Mouse (Mus musculus): ENCODE measurements around the gene Hist2h4. TPM values are rescaled to one million over a fixed set of nuclear protein-coding genes. Genes with fewer than 3 reads are reported as not detected.
"Not testable (repeated sequence)": the region's sequence is repeated elsewhere in the genome, so short reads cannot be mapped to it uniquely, and the experiment has no call there.

Hist2h4 gene
- total RNA-seq, 1 experiment from 2014 or later = 61.8 TPM

DNA sequence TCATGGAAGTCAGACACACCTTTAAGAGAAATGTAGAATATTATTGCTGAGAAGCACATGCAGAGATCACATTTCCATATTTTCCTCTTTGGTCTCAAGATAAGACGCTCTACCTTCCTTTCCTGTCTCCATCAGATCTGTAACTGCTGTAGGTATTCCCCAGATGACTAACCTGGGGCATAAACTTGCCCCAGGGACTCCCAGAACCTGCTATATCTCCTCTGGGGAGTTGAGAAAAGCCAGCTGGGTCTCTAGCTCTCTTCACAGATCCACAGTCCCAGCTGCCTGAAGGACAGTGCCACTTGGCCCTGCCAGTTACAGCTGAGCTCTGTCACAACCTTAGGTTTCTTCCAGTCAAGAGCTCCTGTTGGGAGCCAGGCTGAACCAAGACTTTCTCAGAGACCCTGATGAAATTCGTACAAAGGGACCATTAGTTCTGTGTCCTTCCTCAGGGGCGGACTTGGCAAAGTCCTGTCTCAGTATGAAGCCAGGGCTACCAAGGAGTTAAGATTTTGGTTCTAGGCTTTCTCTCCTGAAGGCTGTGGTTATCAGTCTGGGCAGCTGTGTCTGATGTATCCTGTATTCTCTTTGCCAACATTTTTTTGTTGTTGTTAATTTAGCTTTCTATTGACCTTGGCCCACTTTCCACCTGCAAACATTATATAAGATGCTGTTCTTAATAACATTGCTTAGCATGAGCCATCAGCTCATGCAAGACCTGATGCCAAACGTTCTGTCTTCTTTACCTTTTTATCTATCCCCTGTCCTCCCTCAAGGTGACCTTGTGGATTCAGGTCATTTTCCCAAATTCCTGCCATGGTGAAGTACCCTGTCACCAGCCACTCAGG, 32.0 kb downstream of the Hist2h4 start:
- no peak for ATAC-seq (ENCODE audit: extremely low read depth, insufficient number of reproducible peaks, low FRiP score, poor library complexity, severe bottlenecking)

DNA sequence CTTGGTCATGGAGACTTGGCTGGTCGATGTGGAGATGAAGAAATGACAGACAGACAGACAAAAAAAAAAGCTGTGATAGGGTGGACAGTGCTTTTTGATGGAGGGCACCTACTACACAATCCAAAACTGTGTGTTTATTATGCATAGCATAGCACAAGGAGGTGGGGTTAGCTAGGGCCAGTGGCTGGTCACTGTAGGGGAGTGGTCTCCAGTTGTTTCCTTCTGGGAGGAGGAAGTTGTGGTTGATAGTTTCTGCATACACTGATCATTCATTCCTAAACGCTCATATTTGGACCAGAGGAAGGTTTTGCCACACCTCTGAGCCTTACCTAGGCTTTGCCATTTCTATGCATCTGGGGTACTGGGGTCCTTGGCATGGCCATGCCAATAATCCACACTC, 32.7 kb downstream of the Hist2h4 start:
- ATAC-seq (ENCODE audit: extremely low read depth, insufficient number of reproducible peaks, low FRiP score, poor library complexity, severe bottlenecking) = no peak

DNA sequence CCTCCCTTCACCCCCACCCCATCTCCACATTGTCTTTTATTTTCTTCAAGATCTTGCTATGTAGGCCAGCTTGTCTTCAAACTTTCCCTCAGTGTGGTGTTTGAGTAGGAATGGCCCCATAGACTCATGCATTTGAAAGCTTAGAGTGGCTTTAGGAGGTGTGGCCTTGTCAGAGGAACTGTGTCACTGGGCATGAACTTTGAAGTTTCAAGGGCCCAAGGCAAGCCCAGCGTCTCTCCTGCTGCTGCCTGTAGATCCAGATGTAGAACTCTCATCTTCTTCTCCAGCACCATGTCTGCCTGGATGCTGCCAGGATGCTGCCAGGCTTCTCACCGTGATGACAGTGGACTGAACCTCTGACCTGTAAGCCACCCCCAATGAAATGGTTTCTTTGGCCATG, 34.3 kb downstream of the Hist2h4 start:
- ATAC-seq (ENCODE audit: extremely low read depth, insufficient number of reproducible peaks, low FRiP score, poor library complexity, severe bottlenecking) = no peak

DNA sequence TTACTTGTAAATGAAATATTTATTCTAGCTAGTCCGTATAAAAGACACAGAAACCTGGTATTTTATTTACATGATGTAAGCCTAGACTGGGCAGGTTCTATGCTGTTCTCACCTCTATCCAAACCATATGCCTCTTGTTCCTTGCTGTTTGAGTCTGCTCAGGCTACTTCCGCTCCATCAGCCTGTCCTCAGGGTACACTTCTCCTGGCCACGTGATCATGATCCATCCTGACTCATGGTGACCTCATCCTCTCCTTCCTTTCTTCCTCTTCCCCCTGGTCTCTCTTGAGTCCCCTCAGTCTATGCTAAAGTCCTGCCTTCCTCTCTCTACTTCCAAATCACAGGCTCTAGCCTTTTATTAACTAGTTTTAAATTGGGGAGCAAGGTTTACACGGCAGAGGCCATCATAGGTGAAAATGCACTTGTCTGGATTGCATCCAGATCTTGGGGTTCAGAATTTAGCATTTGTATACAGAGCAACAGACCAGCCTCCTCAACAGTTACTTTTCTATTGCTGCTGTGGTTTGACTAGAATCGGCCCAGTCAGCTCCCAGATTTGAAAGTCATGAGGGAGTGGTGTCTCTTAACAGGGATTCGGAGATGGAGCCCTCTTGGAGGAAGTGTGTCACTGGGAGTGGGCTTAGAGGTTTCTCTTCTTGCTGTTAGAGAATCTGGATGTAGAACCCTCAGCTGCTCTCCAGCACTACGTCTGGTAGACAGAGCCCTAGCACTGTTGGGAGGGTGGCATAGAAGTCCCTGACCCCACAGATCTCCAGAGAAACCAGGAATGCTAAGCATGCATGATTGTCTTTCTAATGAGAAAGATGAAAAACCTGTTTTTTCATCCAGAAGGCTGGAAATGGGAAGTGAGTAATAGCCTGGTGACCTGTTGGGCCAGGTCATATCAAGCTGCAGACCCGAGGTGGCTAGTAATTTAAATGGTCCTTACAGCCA, 36.1 kb downstream of the Hist2h4 start:
- ATAC-seq (ENCODE audit: extremely low read depth, insufficient number of reproducible peaks, low FRiP score, poor library complexity, severe bottlenecking) = peak; percentile 23; the same call in 1 of the 2 replicates

DNA sequence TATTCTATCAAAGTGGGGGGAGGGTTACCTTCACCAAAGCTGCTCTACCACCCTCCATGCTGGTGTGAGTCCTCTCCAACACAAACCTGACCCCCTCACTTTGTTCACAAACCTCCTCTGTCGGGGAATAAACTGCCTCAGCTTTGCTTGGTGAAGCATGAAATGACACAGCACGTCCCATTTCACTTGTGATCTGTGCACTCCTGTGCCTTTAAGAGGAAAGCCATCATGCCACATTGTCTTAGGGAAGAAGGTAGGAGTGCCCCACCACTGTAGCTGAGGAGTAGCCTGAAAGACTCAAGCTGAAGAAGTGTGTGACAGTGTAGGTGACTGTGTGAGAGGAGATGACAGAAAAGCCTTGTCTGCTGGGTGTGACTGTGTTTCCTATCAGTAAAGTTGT, 37.7 kb downstream of the Hist2h4 start:
- no peak for ATAC-seq (ENCODE audit: extremely low read depth, insufficient number of reproducible peaks, low FRiP score, poor library complexity, severe bottlenecking)

DNA sequence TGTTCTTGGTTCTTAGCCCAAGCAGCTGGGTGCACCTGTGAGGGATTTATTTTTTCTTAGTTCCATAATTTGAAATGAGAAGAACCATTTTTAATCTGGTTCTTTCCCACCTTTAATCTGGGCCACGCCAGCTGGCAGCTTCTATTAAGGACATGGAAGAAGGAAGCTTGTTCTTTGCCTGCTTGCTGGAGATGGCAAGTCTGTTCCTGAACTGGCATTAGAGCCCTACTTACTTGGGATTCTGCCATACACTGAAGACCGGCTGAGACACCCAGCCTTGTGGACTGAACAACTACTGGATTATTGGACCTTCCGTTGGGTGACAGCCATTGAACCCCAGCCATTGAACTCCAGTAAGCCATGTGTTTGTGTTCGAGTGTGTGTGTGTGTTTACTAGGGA, 40.3 kb downstream of the Hist2h4 start:
- ATAC-seq (ENCODE audit: extremely low read depth, insufficient number of reproducible peaks, low FRiP score, poor library complexity, severe bottlenecking) = no peak

DNA sequence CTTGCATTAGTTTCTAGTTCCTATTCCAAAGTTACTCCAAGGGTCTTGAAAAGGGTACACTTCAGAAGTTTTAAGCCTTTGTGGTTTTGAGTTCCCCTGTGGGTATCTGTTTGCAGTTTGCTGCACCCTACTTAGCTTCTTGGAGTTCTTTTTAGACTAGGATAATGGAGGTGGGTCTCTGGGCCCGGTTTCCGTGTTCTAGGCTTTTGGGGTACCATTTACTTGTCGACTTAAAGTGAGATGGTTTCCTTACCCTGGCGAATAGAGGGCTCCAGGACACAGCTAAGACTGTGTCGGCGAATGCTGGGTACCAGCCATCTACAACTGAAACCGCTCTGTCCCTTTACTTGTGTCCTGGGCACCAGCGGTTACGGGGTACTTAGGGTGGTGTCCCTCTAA, 41.5 kb downstream of the Hist2h4 start:
- ATAC-seq (ENCODE audit: extremely low read depth, insufficient number of reproducible peaks, low FRiP score, poor library complexity, severe bottlenecking) = no peak

DNA sequence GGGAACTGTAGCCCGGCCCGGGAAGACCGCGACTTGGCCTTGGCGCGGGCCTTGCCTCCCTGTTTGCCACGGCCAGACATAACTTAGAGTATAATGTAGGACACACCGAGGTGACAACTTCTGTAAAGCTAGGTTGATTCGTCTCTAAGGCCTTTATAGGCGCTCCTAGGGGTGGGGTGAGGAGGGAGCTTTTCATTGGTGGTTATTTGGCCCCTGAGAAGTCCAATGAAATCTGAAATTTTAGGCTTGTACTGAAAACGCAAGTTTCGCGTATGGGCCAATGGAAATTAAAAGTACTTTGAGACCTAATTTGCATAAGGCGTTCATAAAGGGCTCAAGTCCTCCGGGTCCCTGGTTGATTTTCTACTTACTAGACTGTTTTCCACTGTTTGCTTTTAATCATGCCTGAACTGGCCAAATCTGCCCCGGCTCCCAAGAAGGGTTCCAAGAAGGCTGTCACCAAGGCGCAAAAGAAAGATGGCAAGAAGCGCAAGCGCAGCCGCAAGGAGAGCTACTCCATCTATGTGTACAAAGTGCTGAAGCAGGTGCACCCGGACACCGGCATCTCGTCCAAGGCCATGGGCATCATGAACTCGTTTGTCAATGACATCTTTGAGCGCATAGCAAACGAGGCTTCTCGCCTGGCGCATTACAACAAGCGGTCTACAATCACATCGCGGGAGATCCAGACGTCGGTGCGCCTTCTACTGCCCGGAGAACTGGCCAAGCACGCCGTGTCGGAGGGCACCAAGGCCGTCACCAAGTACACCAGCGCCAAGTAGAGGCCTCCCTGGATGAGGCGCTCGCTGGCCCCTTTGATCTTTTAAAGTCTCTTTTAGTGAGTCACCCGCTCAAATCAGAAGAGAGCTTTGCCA, 42.1 kb downstream of the Hist2h4 start, which contains the start of the genes Hist2h2ac and Hist2h2be:
Gene Hist2h2ac, minus strand, starts transcription at position 116 of the 875 bp plus-strand sequence.
Gene Hist2h2be, plus strand, starts transcription at position 355 of the 875 bp plus-strand sequence.
- peak; percentile 83 for ATAC-seq (ENCODE audit: extremely low read depth, insufficient number of reproducible peaks, low FRiP score, poor library complexity, severe bottlenecking)

DNA sequence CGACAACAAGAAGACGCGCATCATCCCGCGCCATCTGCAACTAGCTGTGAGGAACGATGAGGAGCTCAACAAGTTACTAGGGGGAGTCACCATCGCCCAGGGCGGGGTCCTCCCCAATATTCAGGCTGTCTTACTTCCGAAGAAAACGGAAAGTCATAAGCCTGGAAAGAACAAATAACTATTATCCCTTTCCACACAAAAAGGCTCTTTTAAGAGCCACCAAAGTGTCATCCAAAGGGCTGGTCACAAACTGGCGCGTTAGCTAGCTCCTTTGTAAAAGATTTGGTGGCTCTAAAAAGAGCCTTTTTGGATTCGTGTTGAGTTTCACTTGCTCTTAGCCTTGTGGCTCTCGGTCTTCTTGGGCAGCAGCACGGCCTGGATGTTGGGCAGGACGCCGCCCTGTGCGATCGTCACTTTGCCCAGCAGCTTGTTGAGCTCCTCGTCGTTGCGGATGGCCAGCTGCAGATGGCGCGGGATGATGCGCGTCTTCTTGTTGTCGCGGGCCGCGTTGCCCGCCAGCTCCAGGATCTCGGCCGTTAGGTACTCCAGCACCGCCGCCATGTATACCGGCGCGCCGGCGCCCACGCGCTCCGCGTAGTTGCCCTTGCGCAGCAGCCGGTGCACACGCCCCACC, 42.9 kb downstream of the Hist2h4 start:
- ATAC-seq (ENCODE audit: extremely low read depth, insufficient number of reproducible peaks, low FRiP score, poor library complexity, severe bottlenecking) = not testable (repeated sequence)

DNA sequence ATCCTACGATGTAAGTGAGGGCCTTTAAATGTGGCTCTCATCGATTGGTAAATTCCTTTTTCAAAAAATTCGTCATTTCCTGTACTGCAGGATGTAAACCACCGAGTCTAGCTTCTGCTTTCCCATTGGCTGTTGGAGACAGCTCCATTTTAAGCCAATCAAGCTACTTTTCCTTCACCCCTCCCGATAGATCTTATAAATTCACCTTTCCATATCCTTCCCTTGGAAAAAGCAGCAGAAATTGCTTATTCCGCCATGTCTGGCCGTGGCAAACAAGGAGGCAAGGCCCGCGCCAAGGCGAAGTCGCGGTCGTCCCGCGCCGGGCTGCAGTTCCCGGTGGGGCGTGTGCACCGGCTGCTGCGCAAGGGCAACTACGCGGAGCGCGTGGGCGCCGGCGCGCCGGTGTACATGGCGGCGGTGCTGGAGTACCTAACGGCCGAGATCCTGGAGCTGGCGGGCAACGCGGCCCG, 43.4 kb downstream of the Hist2h4 start, which contains the start of the genes Bola1 and Hist2h2ab:
Gene Bola1, minus strand, starts transcription at position 49 of the 470 bp plus-strand sequence.
Gene Hist2h2ab, plus strand, starts transcription at position 205 of the 470 bp plus-strand sequence.
- peak; percentile 63 for ATAC-seq (ENCODE audit: extremely low read depth, insufficient number of reproducible peaks, low FRiP score, poor library complexity, severe bottlenecking)

DNA sequence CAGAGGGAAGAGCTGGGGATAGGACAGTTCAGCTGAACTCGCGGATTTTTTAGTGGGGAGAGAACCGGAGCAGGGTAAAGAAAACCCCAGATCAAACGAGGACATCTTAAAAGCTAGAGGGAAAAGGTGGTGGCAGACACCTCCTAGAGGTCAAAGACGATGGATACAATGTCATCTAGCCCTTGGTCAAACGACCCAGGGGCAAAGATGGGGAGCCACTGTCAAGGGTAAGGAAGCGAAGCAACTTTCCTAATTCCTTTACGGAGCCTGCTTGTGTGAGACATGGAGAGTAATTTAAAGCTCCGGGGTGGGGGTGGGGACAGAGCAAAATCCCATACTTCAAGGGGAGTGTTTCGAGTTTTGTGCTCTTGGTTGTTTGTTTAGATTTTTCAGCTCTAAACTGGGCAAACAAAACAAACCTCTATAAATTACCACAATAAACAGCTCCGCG, 43.9 kb downstream of the Hist2h4 start:
- peak; percentile 11; the same call in 1 of the 2 replicates for ATAC-seq (ENCODE audit: extremely low read depth, insufficient number of reproducible peaks, low FRiP score, poor library complexity, severe bottlenecking)

Other genes starting within 250 kb of the Hist2h4 start
- 8.4 and 9.7 TPM in 2 replicates for gene Vps45, start 204.8 kb downstream of the Hist2h4 start, total RNA-seq (2017)
- gene Otud7b, start 158.8 kb downstream of the Hist2h4 start, total RNA-seq (2017) = 47.3 and 48.0 TPM in 2 replicates
- 2.4 and 3.4 TPM in 2 replicates for gene Mtmr11, start 101.3 kb downstream of the Hist2h4 start, total RNA-seq (2017)
- gene Sf3b4, start 91.0 kb downstream of the Hist2h4 start, total RNA-seq (2017) = 17.8 and 18.5 TPM in 2 replicates
- 0.74 and 0.81 TPM in 2 replicates for gene Sv2a, start 82.2 kb downstream of the Hist2h4 start, total RNA-seq (2017)
- 9.8 and 11.5 TPM in 2 replicates for gene Bola1, start 43.6 kb downstream of the Hist2h4 start, total RNA-seq (2017)
- gene Hist2h2ab, start 43.4 kb downstream of the Hist2h4 start, total RNA-seq (2017) = 10.6 and 11.1 TPM in 2 replicates
- 316 and 362 TPM in 2 replicates for gene Hist2h2ac, start 42.4 kb downstream of the Hist2h4 start, total RNA-seq (2017)
- 18.0 and 21.3 TPM in 2 replicates for gene Hist2h2be, start 42.2 kb downstream of the Hist2h4 start, total RNA-seq (2017)
- gene Hist2h3c2, start 24.2 kb downstream of the Hist2h4 start, total RNA-seq (2017) = 4.4 and 5.5 TPM in 2 replicates
- gene Hist2h2aa2, start 23.0 kb downstream of the Hist2h4 start, total RNA-seq (2017) = 972 and 1,072 TPM in 2 replicates
- 465 and 524 TPM in 2 replicates for gene Hist2h2aa1, start 17.8 kb downstream of the Hist2h4 start, total RNA-seq (2017)
- gene Hist2h3c1, start 16.6 kb downstream of the Hist2h4 start, total RNA-seq (2017) = not detected in 2 replicates
- gene Hist2h3b, start 5.3 kb upstream of the Hist2h4 start, total RNA-seq (2017) = 18.0 and 33.1 TPM in 2 replicates
- gene Hist2h2bb, start 6.4 kb upstream of the Hist2h4 start, total RNA-seq (2017) = 290 and 294 TPM in 2 replicates
- gene Fcgr1, start 30.7 kb upstream of the Hist2h4 start, total RNA-seq (2017) = 3.7 and 4.9 TPM in 2 replicates
- gene BC107364, start 189.0 kb upstream of the Hist2h4 start, total RNA-seq (2017) = not detected in 2 replicates

Data from neutrophil, adult 5-6 weeks (primary cell).